Mouse (Mus musculus): ENCODE measurements at regions not wholly inside any gene's neighbourhood (a gene's known extent, or its start where the extent isn't known, plus 50 kb on each side); places are given as distances from the start of the nearest gene placed in this dataset.
"Not testable (repeated sequence)": the region's sequence is repeated elsewhere in the genome, so short reads cannot be mapped to it uniquely, and the experiment has no call there.

GRCm38 (mm10) chr3:97509134-97509661 is 87.4 kb upstream of the Olfr1402 start:
- not testable (repeated sequence) for H3K4me3 ChIP-seq (ENCODE audit: low read depth, low read length); H3K27ac ChIP-seq (ENCODE audit: low read depth, low read length); ATAC-seq (ENCODE audit: insufficient read depth, low FRiP score, low TSS enrichment); H3K9ac ChIP-seq (ENCODE audit: low read length); H3K36me3 ChIP-seq (ENCODE audit: control insufficient read depth, insufficient read depth, low read length); H3K4me1 ChIP-seq (ENCODE audit: control insufficient read depth, insufficient read depth, low read length); DNase-seq (ENCODE audit: low spot score); H3K4me2 ChIP-seq (ENCODE audit: low read depth); H3K27me3 ChIP-seq (ENCODE audit: control insufficient read depth, insufficient read depth, low read length); H3K9me3 ChIP-seq (ENCODE audit: control insufficient read depth, low read length)
- 92% methylated on average over 11 of the region's 11 CpGs for WGBS

- H3K27me3 ChIP-seq (ENCODE audit: control insufficient read depth, insufficient read depth, low read length), result no peaks in the 10 kb centered on the region
- no peaks in the 10 kb centered on the region for H3K4me1 ChIP-seq (ENCODE audit: control insufficient read depth, insufficient read depth, low read length)
- no peak overlapping the region for H3K4me2 ChIP-seq (ENCODE audit: low read depth)
- WGBS, result 47% methylated on average over 8 of the region's 8 CpGs
- no peaks in the 10 kb centered on the region for H3K36me3 ChIP-seq (ENCODE audit: control insufficient read depth, insufficient read depth, low read length)
- H3K4me3 ChIP-seq (ENCODE audit: low read depth, low read length), result no peak overlapping the region
- peak; percentile 62 for DNase-seq (ENCODE audit: low spot score)
- no peak overlapping the region for H3K9ac ChIP-seq (ENCODE audit: low read length)
- ATAC-seq (ENCODE audit: insufficient read depth, low FRiP score, low TSS enrichment), result peak; percentile 67
- H3K9me3 ChIP-seq (ENCODE audit: control insufficient read depth, low read length), result no peaks in the 10 kb centered on the region
- H3K27ac ChIP-seq (ENCODE audit: low read depth, low read length), result no peak overlapping the region
Measured at GRCm38 (mm10) chr3:97507209-97507608, 85.4 kb upstream of the Olfr1402 start.

GRCm38 (mm10) chr3:97491904-97492303 is 70.1 kb upstream of the Olfr1402 start:
- no peak for DNase-seq (ENCODE audit: low spot score)
- Histone ChIP-seq H3K4me1 (ENCODE audit: control insufficient read depth, insufficient read depth, low read length) (no peaks in the 10 kb centered on the region), H3K4me2 (ENCODE audit: low read depth) (no peak overlapping the region), H3K4me3 (ENCODE audit: low read depth, low read length) (no peak overlapping the region), H3K36me3 (ENCODE audit: control insufficient read depth, insufficient read depth, low read length) (no peaks in the 10 kb centered on the region), H3K27ac (ENCODE audit: low read depth, low read length) (no peak overlapping the region), H3K9ac (ENCODE audit: low read length) (no peak overlapping the region), H3K27me3 (ENCODE audit: control insufficient read depth, insufficient read depth, low read length) (no peaks in the 10 kb centered on the region), H3K9me3 (ENCODE audit: control insufficient read depth, low read length) (no peaks in the 10 kb centered on the region)
- ATAC-seq (ENCODE audit: insufficient read depth, low FRiP score, low TSS enrichment), result no peak
- WGBS, result 73% methylated on average over 4 of the region's 4 CpGs

- H3K9ac ChIP-seq (ENCODE audit: low read length), result no peak overlapping the region
- no peak for ATAC-seq (ENCODE audit: insufficient read depth, low FRiP score, low TSS enrichment)
- H3K9me3 ChIP-seq (ENCODE audit: control insufficient read depth, low read length), result no peaks in the 10 kb centered on the region
- no peaks in the 10 kb centered on the region for H3K27me3 ChIP-seq (ENCODE audit: control insufficient read depth, insufficient read depth, low read length)
- H3K27ac ChIP-seq (ENCODE audit: low read depth, low read length), result no peak overlapping the region
- DNase-seq (ENCODE audit: low spot score), result no peak
- WGBS, result 81% methylated on average over 7 of the region's 7 CpGs
- no peaks in the 10 kb centered on the region for H3K36me3 ChIP-seq (ENCODE audit: control insufficient read depth, insufficient read depth, low read length)
- H3K4me3 ChIP-seq (ENCODE audit: low read depth, low read length), result no peak overlapping the region
- no peak overlapping the region for H3K4me2 ChIP-seq (ENCODE audit: low read depth)
- no peaks in the 10 kb centered on the region for H3K4me1 ChIP-seq (ENCODE audit: control insufficient read depth, insufficient read depth, low read length)
Measured at GRCm38 (mm10) chr3:97491208-97491607, 69.4 kb upstream of the Olfr1402 start.

- ATAC-seq (ENCODE audit: insufficient read depth, low FRiP score, low TSS enrichment) (no peak), DNase-seq (ENCODE audit: low spot score) (no peak)
- Histone ChIP-seq H3K4me2 (ENCODE audit: low read depth) (no peak overlapping the region), H3K4me3 (ENCODE audit: low read depth, low read length) (no peak overlapping the region), H3K27me3 (ENCODE audit: control insufficient read depth, insufficient read depth, low read length) (no peaks in the 10 kb centered on the region), H3K36me3 (ENCODE audit: control insufficient read depth, insufficient read depth, low read length) (no peaks in the 10 kb centered on the region), H3K4me1 (ENCODE audit: control insufficient read depth, insufficient read depth, low read length) (no peaks in the 10 kb centered on the region), H3K9ac (ENCODE audit: low read length) (no peak overlapping the region), H3K9me3 (ENCODE audit: control insufficient read depth, low read length) (no peaks in the 10 kb centered on the region), H3K27ac (ENCODE audit: low read depth, low read length) (no peak overlapping the region)
- WGBS, result 90% methylated on average over 9 of the region's 9 CpGs
Measured at GRCm38 (mm10) chr3:97489336-97489735, 67.5 kb upstream of the Olfr1402 start.
